Mouse (Mus musculus) monocyte, adult 59 days (primary cell): ENCODE results near the gene Rasl12. TPM values are rescaled to one million over a fixed set of nuclear protein-coding genes. Genes with fewer than 3 reads are reported as not detected.

Experiments used
- total RNA-seq, 2 experiments: library from RNA; stranded (reverse); gene quantifications; one replicate each; pipeline ENCODE4 v1.2.4; 2023

Gene Rasl12
- not detected for total RNA-seq

GRCm38 (mm10) chr9:65398279-65398678, at the start of gene Rasl12:
Rasl12 (plus strand) TSS chr9:65398506.

GRCm38 (mm10) chr9:65360641-65361448, 37.5 kb upstream of the Rasl12 start, which contains the start of gene Ubap1l:
Ubap1l (plus strand) TSS chr9:65361041.

GRCm38 (mm10) chr9:65391613-65391964, 6.7 kb upstream of the Rasl12 start, which contains the start of gene Kbtbd13:
Kbtbd13 (minus strand) TSS chr9:65391652.

GRCm38 (mm10) chr9:65422760-65423501, 24.6 kb downstream of the Rasl12 start, which contains the start of gene Slc51b:
Slc51b (minus strand) TSS chr9:65422955.

GRCm38 (mm10) chr9:65435671-65436301, 37.5 kb downstream of the Rasl12 start, which contains the start of gene Mtfmt:
Mtfmt (plus strand) TSS chr9:65435782.

GRCm38 (mm10) chr9:65460732-65461442, 62.6 kb downstream of the Rasl12 start, which contains the start of gene Spg21:
Spg21 (plus strand) TSS chr9:65460947.

Other genes starting within 250 kb of the Rasl12 start
- gene Parp16, start 203.2 kb upstream of the Rasl12 start, total RNA-seq = 1 to 10 TPM; 1.2 to 2.0 TPM
- not detected for gene Cilp, start 133.3 kb upstream of the Rasl12 start, total RNA-seq
- 10 to 100 TPM; 23.2 to 26.9 TPM for gene Clpx, start 104.2 kb upstream of the Rasl12 start, total RNA-seq
- gene Pdcd7, start 52.4 kb upstream of the Rasl12 start, total RNA-seq = 10 to 100 TPM; 16.4 to 18.1 TPM
- under 1 TPM; 0.73 to 0.82 TPM for gene Ubap1l, start 37.5 kb upstream of the Rasl12 start, total RNA-seq
- not detected for gene Kbtbd13, start 6.9 kb upstream of the Rasl12 start, total RNA-seq
- gene Slc51b, start 24.4 kb downstream of the Rasl12 start, total RNA-seq = not detected
- gene Mtfmt, start 37.3 kb downstream of the Rasl12 start, total RNA-seq = 10 to 100 TPM; 14.8 to 15.5 TPM
- 100 to 1,000 TPM in 1 of 2 experiments, 10 to 100 TPM in 1; 99.6 to 103 TPM for gene Spg21, start 62.4 kb downstream of the Rasl12 start, total RNA-seq
- gene Ankdd1a, start 121.7 kb downstream of the Rasl12 start, total RNA-seq = 1 to 10 TPM; 2.0 to 2.7 TPM
- gene Plekho2, start 181.5 kb downstream of the Rasl12 start, total RNA-seq = 100 to 1,000 TPM; 451 to 454 TPM
- gene Pif1, start 188.7 kb downstream of the Rasl12 start, total RNA-seq = under 1 TPM in 1 of 2 experiments, not detected in 1; 0.73 TPM
- gene Rbpms2, start 231.1 kb downstream of the Rasl12 start, total RNA-seq = under 1 TPM in 1 of 2 experiments, not detected in 1; 0.39 TPM